Mouse (Mus musculus) myocyte (in vitro differentiated cells): ENCODE results near the gene Map3k3.

Experiments
- CEBPB ChIP-seq: IDR thresholded peaks from 2 replicates; pipeline ENCODE4 v1.6.1; 2011; ENCODE audit warnings: mild to moderate bottlenecking, moderate library complexity; ENCODE audit not compliant: poor library complexity, insufficient read depth, severe bottlenecking
- E2F4 ChIP-seq: IDR thresholded peaks from one replicate; pipeline ENCODE4 v1.6.1; 2011; ENCODE audit warnings: mild to moderate bottlenecking, control low read depth, moderate library complexity; ENCODE audit not compliant: insufficient read depth
- MAX ChIP-seq: IDR thresholded peaks from one replicate; pipeline ENCODE4 v1.6.1; 2011; ENCODE audit warnings: low read depth, mild to moderate bottlenecking, control low read depth
- MYOD1 ChIP-seq, 3 experiments: IDR thresholded peaks; one replicate each; pipeline ENCODE4 v1.6.1; 2011; ENCODE audit warnings: control low read depth in 2 of 3, low read depth in 2 of 3, mild to moderate bottlenecking in 2 of 3, moderate library complexity in 1 of 3; ENCODE audit not compliant: insufficient read length in 2 of 3, control insufficient read depth in 1 of 3
- MYOG ChIP-seq, 3 experiments: IDR thresholded peaks; one replicate each; pipeline ENCODE4 v1.6.1; 2011; ENCODE audit warnings: control low read depth in 2 of 3, low read depth in 2 of 3, mild to moderate bottlenecking in 2 of 3; ENCODE audit not compliant: insufficient read length in 2 of 3, control insufficient read depth in 1 of 3, insufficient read depth in 1 of 3
- POLR2A ChIP-seq: IDR thresholded peaks from one replicate; pipeline ENCODE4 v1.6.1; 2011; ENCODE audit warnings: low read depth, mild to moderate bottlenecking, control low read depth, moderate library complexity; ENCODE audit not compliant: insufficient read length
- POLR2AphosphoS2 ChIP-seq: IDR thresholded peaks from one replicate; pipeline ENCODE4 v1.6.1; 2011; ENCODE audit warnings: low read depth, control low read depth; ENCODE audit not compliant: insufficient read length
- REST ChIP-seq: IDR thresholded peaks from one replicate; pipeline ENCODE4 v1.6.1; 2011; ENCODE audit warnings: mild to moderate bottlenecking, control low read depth, moderate library complexity; ENCODE audit not compliant: insufficient read depth, insufficient read length
- SRF ChIP-seq: IDR thresholded peaks from one replicate; pipeline ENCODE4 v1.6.1; 2011; ENCODE audit warnings: low read depth; ENCODE audit not compliant: control insufficient read depth, insufficient read length
- TCF12 ChIP-seq: IDR thresholded peaks from one replicate; pipeline ENCODE4 v1.6.1; 2011; ENCODE audit warnings: mild to moderate bottlenecking, control low read depth; ENCODE audit not compliant: poor library complexity, insufficient read depth, severe bottlenecking
- TCF3 ChIP-seq: IDR thresholded peaks from one replicate; pipeline ENCODE4 v1.6.1; 2011; ENCODE audit warnings: low read depth, control low read depth; ENCODE audit not compliant: insufficient read length
- USF1 ChIP-seq: IDR thresholded peaks from one replicate; pipeline ENCODE4 v1.6.1; 2011; ENCODE audit warnings: low read depth, mild to moderate bottlenecking, control low read depth, moderate library complexity

GRCm38 (mm10) chr11:106129477-106129876 is 45.1 kb downstream of the Map3k3 start:
- no peak for TF ChIP-seq POLR2A
- TF ChIP-seq POLR2AphosphoS2: no peak
- TF ChIP-seq USF1: no peak
- no peak for TF ChIP-seq SRF
- TF ChIP-seq REST: no peak
- no peak for TF ChIP-seq E2F4
- no peak for TF ChIP-seq TCF12
- TF ChIP-seq MAX: no peak
- no peak for TF ChIP-seq MYOG (IDR thresholded peaks at IDR 0.05; ENCODE audit: control insufficient read depth in 1 of 3, insufficient read depth in 1 of 3, insufficient read length in 2 of 3, low read depth in 2 of 3)
- TF ChIP-seq CEBPB: no peak
- no peak for TF ChIP-seq TCF3
- no peak for TF ChIP-seq MYOD1 (IDR thresholded peaks at IDR 0.05; ENCODE audit: control insufficient read depth in 1 of 3, insufficient read length in 2 of 3, low read depth in 2 of 3)
